Mouse (Mus musculus) T-helper 2 cell (primary cell): ENCODE measurements around the gene Il17f.
"Not testable (repeated sequence)": the region's sequence is repeated elsewhere in the genome, so short reads cannot be mapped to it uniquely, and the experiment has no call there.

ENCODE experiments used
- in situ Hi-C: fragments of 300-600 bp; cut with MboI, MseI; formaldehyde crosslinking; loops from one replicate; pipeline ENCODE4 v1.15.1; 2025; ENCODE audit warnings: high pct_unique_total_duplicates

The Il17f gene

DNA sequence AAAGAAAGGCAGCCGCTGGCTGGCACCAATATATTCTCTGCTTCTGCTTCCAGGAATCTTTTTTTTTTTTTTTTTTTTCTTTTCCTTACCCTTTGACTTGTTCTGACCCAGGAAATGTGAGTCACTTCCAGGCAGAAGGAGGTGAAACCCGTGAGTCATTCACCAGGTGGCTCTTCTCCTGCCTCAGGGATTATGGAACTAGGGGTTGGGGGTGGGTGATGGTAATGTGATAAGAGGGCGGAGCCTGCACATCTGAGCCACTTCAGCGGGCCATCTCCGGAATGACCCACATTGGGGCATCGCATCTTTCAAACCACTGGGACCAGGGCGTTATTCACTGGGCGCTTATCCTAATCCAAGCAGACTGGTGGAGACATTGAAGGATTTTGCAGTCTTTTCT is 3.4 kb downstream of the Il17f start:
- in situ Hi-C loops: no loop called here

DNA sequence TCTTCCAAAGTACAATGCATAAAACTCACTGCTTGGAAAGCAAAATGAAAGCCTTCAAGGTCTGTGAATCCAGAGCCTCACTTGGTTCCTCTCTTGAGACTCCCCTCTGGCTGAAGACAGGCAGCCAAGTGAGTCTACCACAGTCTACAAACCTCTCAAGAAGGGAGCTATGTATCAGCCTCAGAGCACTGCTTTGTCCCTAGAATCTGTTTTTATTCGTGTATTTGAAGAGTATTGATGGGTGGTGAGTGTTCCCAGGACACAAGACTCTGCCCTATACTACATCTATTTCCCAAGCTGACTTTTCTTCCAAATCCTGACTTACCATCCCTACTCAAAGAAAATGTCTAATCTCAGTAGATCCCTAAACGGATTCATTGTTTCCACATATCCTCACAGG is 12.1 kb downstream of the Il17f start:
- in situ Hi-C loops: no loop called here

DNA sequence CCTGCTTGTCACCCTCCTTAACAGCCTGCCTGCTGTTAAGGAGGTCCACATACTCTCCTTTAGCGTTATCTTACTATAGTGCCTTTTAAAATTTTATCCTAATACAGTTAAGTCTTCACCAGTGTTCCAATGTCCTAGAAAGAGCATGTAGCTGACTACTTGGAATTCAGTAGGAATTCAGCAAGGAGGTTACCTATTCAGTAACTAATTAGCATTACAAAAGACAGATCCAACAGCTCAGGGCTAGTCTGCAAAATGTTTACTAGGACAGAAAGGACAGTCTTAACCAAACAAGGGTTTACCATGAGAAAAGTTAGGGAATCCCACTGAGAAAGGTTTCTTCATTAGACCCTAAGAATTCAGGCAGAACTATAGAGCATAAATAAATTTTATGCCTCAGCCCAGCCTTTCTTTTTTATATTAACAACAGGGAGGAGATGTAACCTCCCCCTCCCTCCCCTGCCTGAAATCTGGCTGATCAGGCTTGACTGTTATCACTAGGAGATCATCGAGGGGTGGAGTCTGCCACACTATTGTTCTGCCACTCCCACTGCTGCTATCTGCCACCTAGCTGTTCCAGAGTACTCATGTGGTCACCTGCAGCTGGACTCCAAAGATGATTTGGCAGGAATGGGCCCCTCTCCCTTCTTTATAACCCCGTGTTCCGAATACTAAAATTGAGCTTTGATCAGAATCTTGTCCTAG is 16.2 kb downstream of the Il17f start:
- in situ Hi-C loops: not testable (repeated sequence)

DNA sequence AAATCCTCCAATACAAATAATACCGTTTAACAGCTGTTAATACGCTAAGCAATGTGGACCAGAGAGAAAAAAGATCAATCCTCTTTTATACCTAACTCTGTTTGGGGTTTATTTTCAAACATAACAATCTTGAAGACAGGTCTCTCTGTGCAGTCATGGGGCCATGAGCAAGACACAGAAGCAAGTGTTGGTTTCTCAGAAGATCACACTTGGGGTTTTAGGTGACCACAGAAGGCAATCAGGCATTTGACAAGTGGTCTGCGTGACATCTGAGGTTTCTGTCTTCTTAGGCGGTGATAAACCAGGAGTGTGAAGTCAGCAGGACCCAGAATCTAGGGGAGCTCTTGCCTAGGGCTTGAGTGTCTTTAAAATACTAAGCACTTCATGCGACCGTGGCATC is 23.9 kb downstream of the Il17f start:
- in situ Hi-C loops: no loop called here

GRCm38 (mm10) chr1:20761411-20761810 is 29.0 kb downstream of the Il17f start:
- in situ Hi-C loops: no loop called here

DNA sequence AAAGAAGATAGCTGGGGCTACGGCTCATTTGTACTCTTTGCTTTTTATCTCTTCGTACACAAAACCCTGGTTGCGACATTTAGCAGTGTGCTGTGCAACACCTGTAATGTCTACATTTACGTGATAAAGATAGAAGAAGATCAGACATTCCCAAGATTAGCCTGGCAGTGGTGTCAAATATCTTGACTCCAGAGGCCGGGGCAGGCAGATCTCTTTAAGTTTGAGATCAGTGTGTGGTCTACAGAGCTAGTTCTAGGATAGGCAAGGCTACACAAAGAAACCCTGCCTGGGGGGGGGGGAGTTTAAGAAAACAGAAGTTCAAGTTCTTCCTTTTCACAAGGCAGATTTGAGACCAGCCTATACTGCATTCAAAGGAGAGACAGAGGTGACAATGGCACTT is 30.1 kb downstream of the Il17f start:
- in situ Hi-C loops: no loop called here

DNA sequence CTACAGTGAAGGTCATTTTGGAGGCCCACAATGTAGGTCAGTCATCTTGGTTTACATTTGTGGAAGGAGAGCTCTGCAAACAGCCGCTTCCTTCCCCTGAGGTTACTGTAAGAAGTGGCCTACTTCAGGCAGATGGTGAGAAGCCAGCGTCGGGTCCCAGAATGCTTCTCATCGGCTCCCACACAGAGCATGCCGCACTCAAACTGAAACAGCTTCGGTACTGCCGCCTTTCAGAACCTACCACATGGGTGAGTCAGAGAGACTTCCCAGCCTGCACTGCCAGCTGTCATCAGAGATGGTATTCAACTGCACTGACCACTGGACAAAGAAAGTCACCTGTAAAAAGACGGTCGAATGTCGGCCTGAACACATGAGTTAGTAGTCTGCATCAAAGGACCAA is 30.6 kb downstream of the Il17f start:
- in situ Hi-C loops: no loop called here

DNA sequence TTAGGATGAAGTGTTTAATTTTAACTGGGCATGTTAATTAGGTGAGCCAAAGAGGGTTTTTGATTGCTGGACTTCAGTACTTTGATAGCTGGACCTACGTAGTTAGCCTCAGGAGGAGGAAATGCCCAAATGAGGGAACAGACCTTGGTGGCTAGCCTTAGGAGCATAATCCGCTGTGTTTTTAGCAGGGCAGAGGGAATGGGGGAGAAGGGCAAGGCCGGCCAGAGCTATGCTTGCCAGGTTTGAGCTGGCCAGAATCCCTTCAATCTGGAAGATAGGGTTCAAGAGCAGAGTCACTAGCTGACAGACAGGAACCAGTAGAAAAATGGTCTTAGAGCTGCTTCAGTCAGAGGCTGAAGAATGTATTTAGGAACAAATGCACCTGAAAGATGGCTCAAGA is 32.8 kb downstream of the Il17f start:
- in situ Hi-C loops: no loop called here

GRCm38 (mm10) chr1:20754439-20754838 is 36.0 kb downstream of the Il17f start:
- in situ Hi-C loops: no loop called here

- in situ Hi-C loops: no loop called here
Measured at GRCm38 (mm10) chr1:20740496-20740998, 49.9 kb downstream of the Il17f start.

DNA sequence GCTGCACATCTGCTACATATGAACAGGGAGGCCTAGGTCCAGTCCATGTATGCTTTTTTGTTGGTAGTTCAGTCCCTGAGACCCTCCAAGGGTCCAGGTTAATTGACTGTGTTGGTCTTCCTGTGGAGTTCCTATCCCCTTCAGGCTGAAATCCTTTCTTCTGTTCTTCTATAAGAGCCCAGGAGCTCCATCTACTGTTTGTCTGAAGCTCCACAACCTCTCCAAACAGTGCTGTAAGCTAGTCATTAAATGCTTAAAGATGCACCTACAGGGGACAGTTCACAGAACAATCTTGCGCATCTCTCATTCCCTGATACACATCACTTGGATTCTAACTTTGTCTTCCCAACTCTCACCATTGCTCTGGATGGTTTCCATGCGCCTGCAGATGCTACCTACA is 51.9 kb downstream of the Il17f start:
- in situ Hi-C loops: loop anchor here (5.0 kb wide), 1 partner anchor 154 kb away; the partner anchor contains the start of gene Paqr8

DNA sequence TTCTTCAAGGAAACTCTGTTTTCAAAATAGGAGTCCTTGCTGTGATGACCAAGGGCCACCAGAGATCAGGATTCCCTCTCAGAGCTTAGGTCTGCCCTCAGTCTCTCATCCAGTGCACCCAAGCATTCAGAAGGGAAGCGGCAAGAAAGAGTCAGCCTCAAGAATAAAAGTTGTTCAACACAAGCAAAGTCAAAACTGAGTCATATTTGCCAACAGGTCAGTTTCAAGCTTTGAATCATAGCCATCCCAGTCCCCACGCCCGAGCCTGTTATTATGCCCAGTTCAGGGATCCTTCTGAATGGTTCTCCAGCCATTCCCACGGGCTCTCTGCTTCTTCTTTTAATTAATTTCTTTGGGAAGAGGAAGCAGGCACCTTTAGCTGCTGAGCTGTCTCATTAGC is 53.8 kb downstream of the Il17f start:
- in situ Hi-C loops: loop anchor here (5.0 kb wide), 1 partner anchor 156 kb away; the partner anchor contains the start of gene Paqr8

- in situ Hi-C loops: no loop called here
Measured at GRCm38 (mm10) chr1:20730903-20731302, 59.5 kb downstream of the Il17f start, which contains the start of gene Il17a. Gene Il17a (plus strand): TSS chr1:20730905.
